Mouse (Mus musculus) heart, postnatal 0 days (tissue): ENCODE data around the gene Efna4.

Experiments
- CTCF ChIP-seq: IDR thresholded peaks from 2 replicates; pipeline ENCODE4 v1.5.1; 2016; ENCODE audit warnings: antibody characterized with exemption, control low read depth, low read depth
- EP300 ChIP-seq: IDR thresholded peaks from 2 replicates; pipeline ENCODE4 v1.6.1; 2016; ENCODE audit warnings: antibody characterized with exemption, low read depth

- TF ChIP-seq CTCF (no peak), EP300 (no peak)
Measured at GRCm38 (mm10) chr3:89293247-89293918, 44.4 kb downstream of the Efna4 start.
